Mouse (Mus musculus): Measurements from ENCODE around the gene Ccdc116. TPM values are rescaled to one million over a fixed set of nuclear protein-coding genes. Genes with fewer than 3 reads are reported as not detected.

Gene Ccdc116
- polyA plus RNA-seq, 1 experiment: 276 TPM

DNA sequence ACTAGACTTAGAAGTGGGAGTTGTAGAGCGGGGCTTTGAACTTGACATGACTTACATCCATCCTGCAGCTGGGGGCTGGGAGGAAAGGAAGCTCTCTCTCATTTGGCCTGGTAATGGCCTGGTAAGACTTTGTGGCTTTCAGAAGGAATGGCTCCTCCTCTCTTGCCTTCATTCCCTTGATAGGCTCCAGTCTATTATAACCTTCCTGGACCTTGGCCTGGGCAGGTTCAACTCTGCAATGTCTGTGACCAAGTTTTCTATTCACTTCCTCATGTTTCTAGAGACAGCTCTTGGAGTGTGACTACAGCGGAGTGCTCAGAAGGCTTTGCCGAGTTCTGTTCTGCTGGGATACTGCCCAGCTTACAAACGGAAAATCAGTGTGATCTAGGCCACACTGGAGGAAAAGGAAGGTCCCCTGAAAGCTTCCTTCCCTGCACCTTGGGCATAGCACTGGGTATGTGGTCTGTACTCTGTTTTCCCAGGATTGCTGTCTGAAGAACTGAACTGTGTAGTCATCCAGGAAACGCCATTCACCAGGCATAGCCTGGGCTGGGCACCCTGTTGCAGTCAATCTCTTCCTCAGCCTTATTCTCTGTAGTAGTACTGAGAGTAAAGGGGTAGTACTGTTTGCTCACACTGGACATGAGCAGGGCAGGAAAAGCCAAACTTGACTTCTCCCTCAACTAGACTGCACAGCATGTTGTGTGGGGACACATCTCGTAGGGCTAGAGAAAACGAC lies 3.7 kb upstream of the Ccdc116 start:
- Histone ChIP-seq H3K4me1 (ENCODE audit: control insufficient read depth, insufficient read depth, low read length) (peaks cover 5% of the 10 kb centered on the region), H3K27ac (ENCODE audit: control insufficient read depth, insufficient read depth, low read depth, low read length) (no peak overlapping the region), H3K27me3 (ENCODE audit: control insufficient read depth, insufficient read depth, low read length) (no peaks in the 10 kb centered on the region), H3K4me3 (ENCODE audit: control insufficient read depth, low read depth, low read length) (no peak overlapping the region), H3K36me3 (ENCODE audit: control insufficient read depth, insufficient read depth, low read length) (peaks cover 1% of the 10 kb centered on the region)
- TF ChIP-seq CTCF (IDR thresholded peaks at IDR 0.05; ENCODE audit: control insufficient read depth, insufficient read depth, insufficient replicate concordance, low read depth, low read length) (no peak), POLR2A (IDR thresholded peaks at IDR 0.05; ENCODE audit: control insufficient read depth, low read depth, low read length) (no peak)

DNA sequence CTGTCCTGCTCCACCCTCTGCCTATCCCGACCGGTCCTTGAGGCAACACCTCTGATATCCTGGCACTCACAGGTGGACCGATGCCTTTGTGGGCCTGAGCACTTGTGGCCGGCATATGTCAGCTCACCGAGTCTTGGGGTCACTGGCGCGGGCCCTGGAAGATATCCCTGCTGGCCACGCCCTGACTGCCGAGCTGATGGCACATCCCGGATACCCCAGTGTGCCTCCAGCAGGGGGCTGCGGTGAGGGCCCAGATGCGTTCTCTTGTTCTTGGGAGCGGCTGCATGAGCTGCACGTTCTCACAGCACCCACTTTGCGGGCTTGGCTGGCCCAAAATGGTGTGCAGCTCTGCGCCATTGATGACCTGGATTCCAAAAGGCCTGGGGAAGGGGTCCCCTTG lies 1.1 kb upstream of the Ccdc116 start:
- Histone ChIP-seq H3K4me3 (ENCODE audit: control insufficient read depth, low read depth, low read length) (peak overlapping the region; percentile 84), H3K4me1 (ENCODE audit: control insufficient read depth, insufficient read depth, low read length) (peaks cover 5% of the 10 kb centered on the region), H3K27me3 (ENCODE audit: control insufficient read depth, insufficient read depth, low read length) (no peaks in the 10 kb centered on the region), H3K36me3 (ENCODE audit: control insufficient read depth, insufficient read depth, low read length) (no peaks in the 10 kb centered on the region), H3K27ac (ENCODE audit: control insufficient read depth, insufficient read depth, low read depth, low read length) (no peak overlapping the region)
- no peak for TF ChIP-seq CTCF (IDR thresholded peaks at IDR 0.05; ENCODE audit: control insufficient read depth, insufficient read depth, insufficient replicate concordance, low read depth, low read length)
- no peak for TF ChIP-seq POLR2A (IDR thresholded peaks at IDR 0.05; ENCODE audit: control insufficient read depth, low read depth, low read length)

DNA sequence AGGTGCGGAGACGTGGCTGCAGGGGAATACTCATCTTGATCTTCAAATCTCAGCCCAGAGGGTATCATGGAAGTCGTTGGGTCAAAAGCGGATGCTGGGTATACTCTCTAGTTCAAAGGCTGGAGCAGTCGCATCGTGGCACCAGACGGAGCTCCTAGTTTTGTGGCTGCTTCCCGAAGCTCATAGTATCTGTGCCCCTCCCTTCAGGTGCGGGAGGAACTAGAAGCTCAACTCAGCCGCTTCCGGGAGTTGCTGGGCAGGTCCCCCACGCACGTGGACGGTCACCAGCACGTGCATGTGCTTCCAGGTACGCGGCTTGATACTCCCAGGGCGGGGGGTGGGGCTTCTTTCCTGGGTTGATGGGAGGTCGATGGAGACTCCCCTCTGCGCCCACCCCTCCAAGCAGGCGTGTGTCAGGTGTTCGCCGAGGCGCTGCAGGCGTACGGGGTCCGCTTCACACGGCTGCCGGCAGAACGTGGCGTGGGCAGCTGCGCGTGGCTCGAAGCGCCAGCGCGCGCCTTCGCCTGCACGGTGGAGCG lies 431 bp upstream of the Ccdc116 start:
- Histone ChIP-seq H3K27ac (ENCODE audit: control insufficient read depth, insufficient read depth, low read depth, low read length) (peak overlapping the region; percentile 76), H3K27me3 (ENCODE audit: control insufficient read depth, insufficient read depth, low read length) (no peaks in the 10 kb centered on the region), H3K36me3 (ENCODE audit: control insufficient read depth, insufficient read depth, low read length) (no peaks in the 10 kb centered on the region), H3K4me1 (ENCODE audit: control insufficient read depth, insufficient read depth, low read length) (peaks cover 5% of the 10 kb centered on the region), H3K4me3 (ENCODE audit: control insufficient read depth, low read depth, low read length) (peak overlapping the region; percentile 84)
- 0 out of 2 replicates have a peak, but pooled peaks have one; percentile 18 for TF ChIP-seq POLR2A (IDR thresholded peaks at IDR 0.05; ENCODE audit: control insufficient read depth, low read depth, low read length)
- TF ChIP-seq CTCF (IDR thresholded peaks at IDR 0.05; ENCODE audit: control insufficient read depth, insufficient read depth, insufficient replicate concordance, low read depth, low read length): no peak

DNA sequence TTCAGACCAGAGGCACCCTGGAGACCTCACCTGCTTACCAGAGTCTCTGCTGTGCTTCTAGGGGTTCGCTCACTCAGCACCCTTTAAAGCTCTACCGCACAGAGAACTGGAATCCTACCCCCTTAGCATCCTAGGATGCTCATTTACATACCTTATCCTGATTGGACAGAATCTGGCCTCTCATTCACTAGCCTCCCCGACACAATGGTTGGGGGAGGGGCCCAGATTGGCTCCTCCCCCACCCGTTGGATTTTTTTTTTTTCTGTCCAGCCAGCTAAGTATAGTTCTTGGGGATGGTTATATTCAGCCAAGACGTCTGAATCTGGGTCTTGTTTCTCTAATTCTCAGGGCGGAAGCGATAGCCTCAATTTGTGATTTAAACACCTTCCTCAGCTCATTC lies 2.7 kb downstream of the Ccdc116 start, which contains the start of gene Ydjc:
Ydjc (plus strand) TSS at position 283 of the 400 bp plus-strand sequence.
- Histone ChIP-seq H3K27me3 (ENCODE audit: control insufficient read depth, insufficient read depth, low read length) (no peaks in the 10 kb centered on the region), H3K36me3 (ENCODE audit: control insufficient read depth, insufficient read depth, low read length) (no peaks in the 10 kb centered on the region), H3K4me1 (ENCODE audit: control insufficient read depth, insufficient read depth, low read length) (peaks cover 5% of the 10 kb centered on the region), H3K27ac (ENCODE audit: control insufficient read depth, insufficient read depth, low read depth, low read length) (peak within 1 kb of the TSS; percentile 73), H3K4me3 (ENCODE audit: control insufficient read depth, low read depth, low read length) (peak within 1 kb of the TSS; percentile 86)
- TF ChIP-seq CTCF (IDR thresholded peaks at IDR 0.05; ENCODE audit: control insufficient read depth, insufficient read depth, insufficient replicate concordance, low read depth, low read length): no peak
- peak; percentile 46; the same call in 1 of the 2 replicates for TF ChIP-seq POLR2A (IDR thresholded peaks at IDR 0.05; ENCODE audit: control insufficient read depth, low read depth, low read length)

DNA sequence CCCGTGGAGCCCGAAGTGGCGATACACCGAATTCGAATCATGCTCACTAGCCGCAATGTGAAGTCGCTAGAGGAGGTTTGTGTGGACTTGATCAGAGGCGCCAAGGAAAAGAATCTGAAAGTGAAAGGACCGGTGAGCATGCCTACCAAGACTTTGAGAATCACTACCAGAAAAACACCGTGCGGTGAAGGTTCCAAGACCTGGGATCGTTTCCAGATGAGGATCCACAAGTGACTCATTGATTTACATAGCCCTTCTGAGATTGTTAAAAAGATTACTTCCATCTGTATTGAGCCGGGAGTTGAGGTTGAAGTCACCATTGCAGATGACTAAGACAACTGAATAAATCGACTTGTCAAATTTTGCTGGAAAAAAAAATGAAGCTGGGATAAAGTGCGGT lies 9.7 kb downstream of the Ccdc116 start:
- no peak overlapping the region for H3K4me3 ChIP-seq (ENCODE audit: control insufficient read depth, low read depth, low read length)
- H3K36me3 ChIP-seq (ENCODE audit: control insufficient read depth, insufficient read depth, low read length): no peaks in the 10 kb centered on the region
- no peak overlapping the region for H3K27ac ChIP-seq (ENCODE audit: control insufficient read depth, insufficient read depth, low read depth, low read length)
- TF ChIP-seq CTCF (IDR thresholded peaks at IDR 0.05; ENCODE audit: control insufficient read depth, insufficient read depth, insufficient replicate concordance, low read depth, low read length) (no peak), POLR2A (IDR thresholded peaks at IDR 0.05; ENCODE audit: control insufficient read depth, low read depth, low read length) (no peak)
- no peaks in the 10 kb centered on the region for H3K27me3 ChIP-seq (ENCODE audit: control insufficient read depth, insufficient read depth, low read length)
- H3K4me1 ChIP-seq (ENCODE audit: control insufficient read depth, insufficient read depth, low read length): no peaks in the 10 kb centered on the region; the same call in none of the 2 replicates

DNA sequence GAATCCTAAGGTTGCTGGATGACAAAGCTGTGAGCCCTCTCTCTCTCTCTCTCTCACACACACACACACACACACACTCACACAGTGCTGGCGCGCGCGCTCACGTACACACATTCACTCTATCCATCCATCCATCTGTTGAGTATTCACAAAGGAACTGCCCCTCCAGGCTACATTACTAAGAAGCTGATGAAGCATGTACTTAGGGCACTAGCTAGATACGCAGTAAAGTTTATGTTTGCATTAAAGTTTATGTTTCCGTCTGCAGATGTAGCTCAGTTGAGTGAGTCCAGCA lies 14.2 kb downstream of the Ccdc116 start:
- Histone ChIP-seq H3K4me1 (ENCODE audit: control insufficient read depth, insufficient read depth, low read length) (peaks cover 11% of the 10 kb centered on the region), H3K36me3 (ENCODE audit: control insufficient read depth, insufficient read depth, low read length) (no peaks in the 10 kb centered on the region; the same call in 1 of the 2 replicates), H3K4me3 (ENCODE audit: control insufficient read depth, low read depth, low read length) (peak overlapping the region; percentile 97), H3K27me3 (ENCODE audit: control insufficient read depth, insufficient read depth, low read length) (no peaks in the 10 kb centered on the region), H3K27ac (ENCODE audit: control insufficient read depth, insufficient read depth, low read depth, low read length) (no peak overlapping the region)
- TF ChIP-seq CTCF (IDR thresholded peaks at IDR 0.05; ENCODE audit: control insufficient read depth, insufficient read depth, insufficient replicate concordance, low read depth, low read length) (no peak), POLR2A (IDR thresholded peaks at IDR 0.05; ENCODE audit: control insufficient read depth, low read depth, low read length) (no peak)

DNA sequence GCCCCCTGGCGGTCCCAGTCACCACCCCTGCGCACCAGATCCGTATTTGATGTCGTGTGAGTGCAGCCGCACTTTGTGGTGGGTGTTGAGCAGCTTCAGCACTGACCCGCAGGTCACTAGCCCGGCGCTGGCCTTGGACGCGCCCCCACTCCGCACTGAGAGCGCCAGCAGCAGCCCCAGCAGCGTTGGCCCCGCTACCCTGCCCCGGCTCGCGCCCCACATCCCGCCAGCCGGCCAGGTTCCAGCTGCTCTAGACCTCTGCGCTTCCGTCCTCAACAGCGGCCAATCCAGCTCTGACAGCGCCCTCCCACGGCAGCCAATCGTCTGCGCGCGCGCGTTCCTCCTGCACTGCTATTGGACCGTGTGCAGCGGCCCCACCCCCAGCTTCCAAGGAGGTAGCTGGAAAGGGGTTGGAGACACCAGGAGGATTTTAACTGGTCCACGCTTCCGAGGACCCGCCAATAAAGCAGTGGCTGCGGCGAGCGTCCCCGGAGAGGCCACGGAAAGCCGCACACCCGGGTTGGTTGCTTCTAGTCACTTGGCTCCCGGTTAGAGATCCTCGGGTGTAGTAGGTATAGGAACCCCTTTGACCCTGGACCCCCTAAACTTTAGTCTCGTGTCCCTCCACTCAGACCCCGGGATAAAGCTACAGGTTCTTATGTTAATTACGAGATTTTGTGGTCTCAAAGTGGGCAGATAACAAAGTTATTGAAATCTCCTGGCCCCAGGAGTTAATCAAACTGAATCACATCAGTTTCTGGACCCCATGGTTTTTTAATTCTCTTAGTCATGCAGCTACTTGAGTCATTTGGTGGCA lies 14.7 kb downstream of the Ccdc116 start, which contains the start of gene Sdf2l1:
Sdf2l1 (minus strand) TSS at position 295 of the 817 bp plus-strand sequence.
- H3K4me1 ChIP-seq (ENCODE audit: control insufficient read depth, insufficient read depth, low read length): peaks cover 11% of the 10 kb centered on the region
- peak within 1 kb of the TSS; percentile 97 for H3K4me3 ChIP-seq (ENCODE audit: control insufficient read depth, low read depth, low read length)
- peak; percentile 74 for TF ChIP-seq POLR2A (IDR thresholded peaks at IDR 0.05; ENCODE audit: control insufficient read depth, low read depth, low read length)
- TF ChIP-seq CTCF (IDR thresholded peaks at IDR 0.05; ENCODE audit: control insufficient read depth, insufficient read depth, insufficient replicate concordance, low read depth, low read length): no peak
- H3K36me3 ChIP-seq (ENCODE audit: control insufficient read depth, insufficient read depth, low read length): no peaks in the 10 kb centered on the region; the same call in 1 of the 2 replicates
- peak within 1 kb of the TSS; percentile 95 for H3K27ac ChIP-seq (ENCODE audit: control insufficient read depth, insufficient read depth, low read depth, low read length)
- no peaks in the 10 kb centered on the region for H3K27me3 ChIP-seq (ENCODE audit: control insufficient read depth, insufficient read depth, low read length)
